Mouse (Mus musculus): ENCODE results near the gene Rac1. TPM values are rescaled to one million over a fixed set of nuclear protein-coding genes. Genes with fewer than 3 reads are reported as not detected.

Gene Rac1
- polyA plus RNA-seq, 1 experiment from 2014 or later = 135 TPM

- Histone ChIP-seq H3K27ac (ENCODE audit: low read length) (peak overlapping the region; percentile 51), H3K4me1 (ENCODE audit: control insufficient read depth, low read depth, low read length) (peaks cover 19% of the 10 kb centered on the region), H3K4me3 (ENCODE audit: low read depth, low read length) (peak overlapping the region; percentile 80), H3K9ac (ENCODE audit: low read depth, low read length) (peak overlapping the region; percentile 83), H3K4me2 (ENCODE audit: low read depth, low read length) (peak overlapping the region; percentile 90), H3K27me3 (ENCODE audit: control insufficient read depth, insufficient read depth, low read depth, low read length) (no peaks in the 10 kb centered on the region), H3K36me3 (ENCODE audit: control insufficient read depth, insufficient read depth) (peaks cover 3% of the 10 kb centered on the region; the same call in 1 of the 2 replicates), H3K9me3 (replicated peaks; ENCODE audit: control insufficient read depth, low read length) (no peaks in the 10 kb centered on the region)
- WGBS (ENCODE audit: insufficient replicate concordance) = 14% methylated on average over 23 of the region's 23 CpGs
- ATAC-seq (ENCODE audit: low read depth) = peak; percentile 50
These were observed 62.4 kb downstream of the Rac1 start for GRCm38 (mm10) chr5:143465156-143466085.

GRCm38 (mm10) chr5:143464757-143465118 lies 63.1 kb downstream of the Rac1 start:
- Histone ChIP-seq H3K27ac (ENCODE audit: low read length) (peak overlapping the region; percentile 51), H3K27me3 (ENCODE audit: control insufficient read depth, insufficient read depth, low read depth, low read length) (no peaks in the 10 kb centered on the region), H3K4me1 (ENCODE audit: control insufficient read depth, low read depth, low read length) (peaks cover 19% of the 10 kb centered on the region), H3K36me3 (ENCODE audit: control insufficient read depth, insufficient read depth) (peaks cover 3% of the 10 kb centered on the region; the same call in 1 of the 2 replicates), H3K9ac (ENCODE audit: low read depth, low read length) (peak overlapping the region; percentile 83), H3K4me2 (ENCODE audit: low read depth, low read length) (peak overlapping the region; percentile 90), H3K9me3 (replicated peaks; ENCODE audit: control insufficient read depth, low read length) (no peaks in the 10 kb centered on the region), H3K4me3 (ENCODE audit: low read depth, low read length) (peak overlapping the region; percentile 80)
- WGBS (ENCODE audit: insufficient replicate concordance) = 0% methylated on average over 20 of the region's 20 CpGs
- ATAC-seq (ENCODE audit: low read depth) = peak; percentile 57

- H3K27me3 ChIP-seq (ENCODE audit: control insufficient read depth, insufficient read depth, low read depth, low read length) = no peaks in the 10 kb centered on the region
- peak within 1 kb of the TSS; percentile 51 for H3K27ac ChIP-seq (ENCODE audit: low read length)
- H3K9me3 ChIP-seq (replicated peaks; ENCODE audit: control insufficient read depth, low read length) = no peaks in the 10 kb centered on the region
- H3K4me1 ChIP-seq (ENCODE audit: control insufficient read depth, low read depth, low read length) = peaks cover 19% of the 10 kb centered on the region
- peak within 1 kb of the TSS; percentile 83 for H3K9ac ChIP-seq (ENCODE audit: low read depth, low read length)
- peak within 1 kb of the TSS; percentile 80 for H3K4me3 ChIP-seq (ENCODE audit: low read depth, low read length)
- peak within 1 kb of the TSS; percentile 90 for H3K4me2 ChIP-seq (ENCODE audit: low read depth, low read length)
- 2% methylated on average over 43 of the region's 43 CpGs for WGBS (ENCODE audit: insufficient replicate concordance)
- H3K36me3 ChIP-seq (ENCODE audit: control insufficient read depth, insufficient read depth) = peaks cover 3% of the 10 kb centered on the region; the same call in 1 of the 2 replicates
- peak; percentile 91 for ATAC-seq (ENCODE audit: low read depth)
These were observed 63.6 kb downstream of the Rac1 start, which contains the start of gene Daglb for GRCm38 (mm10) chr5:143464100-143464756. TSS of gene Daglb (plus strand) at chr5:143464584.

- H3K9me3 ChIP-seq (replicated peaks; ENCODE audit: control insufficient read depth, low read length) = no peaks in the 10 kb centered on the region
- H3K27ac ChIP-seq (ENCODE audit: low read length) = no peak overlapping the region
- H3K4me3 ChIP-seq (ENCODE audit: low read depth, low read length) = peak overlapping the region; percentile 80
- peaks cover 3% of the 10 kb centered on the region; the same call in 1 of the 2 replicates for H3K36me3 ChIP-seq (ENCODE audit: control insufficient read depth, insufficient read depth)
- peak overlapping the region; percentile 90 for H3K4me2 ChIP-seq (ENCODE audit: low read depth, low read length)
- WGBS (ENCODE audit: insufficient replicate concordance) = 80% methylated on average over 11 of the region's 11 CpGs
- H3K4me1 ChIP-seq (ENCODE audit: control insufficient read depth, low read depth, low read length) = peaks cover 19% of the 10 kb centered on the region
- no peaks in the 10 kb centered on the region for H3K27me3 ChIP-seq (ENCODE audit: control insufficient read depth, insufficient read depth, low read depth, low read length)
- peak overlapping the region; percentile 83 for H3K9ac ChIP-seq (ENCODE audit: low read depth, low read length)
- no peak for ATAC-seq (ENCODE audit: low read depth)
These were observed 64.2 kb downstream of the Rac1 start for GRCm38 (mm10) chr5:143463671-143464070.

Other genes starting within 250 kb of the Rac1 start
- gene Zfp853, start 234.4 kb downstream of the Rac1 start, polyA plus RNA-seq (2015; fragmentation: Nextera tagmentation; extraction: Ambion mirVana) = not detected in 2 replicates
- 16.6 and 16.8 TPM in 2 replicates for gene E130309D02Rik, start 212.7 kb downstream of the Rac1 start, polyA plus RNA-seq (2015; fragmentation: Nextera tagmentation; extraction: Ambion mirVana)
- gene Zdhhc4, start 198.8 kb downstream of the Rac1 start, polyA plus RNA-seq (2015; fragmentation: Nextera tagmentation; extraction: Ambion mirVana) = 23.9 and 25.5 TPM in 2 replicates
- gene Grid2ip, start 170.7 kb downstream of the Rac1 start, polyA plus RNA-seq (2015; fragmentation: Nextera tagmentation; extraction: Ambion mirVana) = not detected in 2 replicates
- 145 and 150 TPM in 2 replicates for gene Kdelr2, start 124.2 kb downstream of the Rac1 start, polyA plus RNA-seq (2015; fragmentation: Nextera tagmentation; extraction: Ambion mirVana)
- 7.3 and 7.7 TPM in 2 replicates for gene Daglb, start 63.5 kb downstream of the Rac1 start, polyA plus RNA-seq (2015; fragmentation: Nextera tagmentation; extraction: Ambion mirVana)
- gene Cyth3, start 94.4 kb upstream of the Rac1 start, polyA plus RNA-seq (2015; fragmentation: Nextera tagmentation; extraction: Ambion mirVana) = 34.7 and 35.9 TPM in 2 replicates
- 2.9 TPM in 2 replicates for gene Usp42, start 204.2 kb upstream of the Rac1 start, polyA plus RNA-seq (2015; fragmentation: Nextera tagmentation; extraction: Ambion mirVana)